Mouse (Mus musculus) brain, embryonic 14.5 days (tissue): ENCODE results near the gene Vil1.

ENCODE experiments used
- CTCF ChIP-seq: fragments of 200-500 bp; IDR thresholded peaks from 2 replicates; pipeline ENCODE4 v1.5.1; 2012; ENCODE audit warnings: inconsistent platforms, mild to moderate bottlenecking, moderate library complexity, borderline replicate concordance; ENCODE audit not compliant: insufficient read depth, insufficient read length; ENCODE audit errors: extremely low read depth
- POLR2A ChIP-seq: fragments of 200-500 bp; IDR thresholded peaks from 2 replicates; pipeline ENCODE4 v1.6.1; 2012; ENCODE audit warnings: mild to moderate bottlenecking, inconsistent platforms, borderline replicate concordance; ENCODE audit not compliant: poor library complexity, insufficient read depth, insufficient read length, severe bottlenecking; ENCODE audit errors: extremely low read depth

DNA sequence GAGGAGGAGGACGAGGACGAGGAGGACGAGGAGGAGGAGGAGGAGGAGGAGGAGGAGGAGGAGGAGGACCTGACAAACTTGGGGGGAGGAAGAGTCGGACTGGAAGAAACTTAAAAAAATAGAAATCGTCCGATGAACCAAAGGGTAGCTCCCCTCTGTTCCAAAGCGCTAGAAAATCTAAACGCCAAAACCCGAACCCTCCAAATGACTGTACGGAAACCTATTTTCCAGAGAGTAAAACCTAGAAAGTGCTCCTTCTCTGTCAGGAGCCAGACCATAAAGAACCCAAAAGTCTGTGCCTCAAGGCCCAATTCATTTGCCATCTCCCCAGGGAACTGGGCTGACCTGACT is 22.8 kb upstream of the Vil1 start:
- TF ChIP-seq CTCF (no peak), POLR2A (no peak)
